Mouse (Mus musculus) neural tube, embryonic 14.5 days (tissue): ENCODE data around the gene Camk2g. TPM values are rescaled to one million over a fixed set of nuclear protein-coding genes. Genes with fewer than 3 reads are reported as not detected.

ENCODE experiments used
- ATAC-seq: fragments of 200-750 bp; cut with Nextera tagmentation; 2 replicates; pipeline ENCODE4 v1.8.0; 2017; ENCODE audit warnings: low read depth, mild to moderate bottlenecking, moderate TSS enrichment, moderate library complexity
- H3K27ac ChIP-seq: fragments of 300-500 bp; sonication (generic); 2 replicates; pipeline ENCODE4 v1.5.1; 2014; ENCODE audit warnings: low read depth, mild to moderate bottlenecking, control low read depth, low read length, moderate library complexity, mixed read lengths
- H3K27me3 ChIP-seq: fragments of 300-500 bp; sonication (generic); 2 replicates; pipeline ENCODE4 v1.6.1; 2014; ENCODE audit warnings: low read length; ENCODE audit not compliant: control insufficient read depth, insufficient read depth
- H3K36me3 ChIP-seq: fragments of 300-500 bp; sonication (generic); 2 replicates; pipeline ENCODE4 v1.6.1; 2014; ENCODE audit warnings: low read length, mixed read lengths; ENCODE audit not compliant: control insufficient read depth, insufficient read depth
- H3K4me1 ChIP-seq: fragments of 300-500 bp; sonication (generic); 2 replicates; pipeline ENCODE4 v1.6.1; 2014; ENCODE audit warnings: low read length; ENCODE audit not compliant: control insufficient read depth, insufficient read depth
- H3K4me2 ChIP-seq: fragments of 300-500 bp; sonication (generic); 2 replicates; pipeline ENCODE4 v1.6.1; 2014; ENCODE audit warnings: mild to moderate bottlenecking, low read depth, low read length, control low read depth
- H3K4me3 ChIP-seq: fragments of 300-500 bp; sonication (generic); 2 replicates; pipeline ENCODE4 v1.5.1; 2014; ENCODE audit warnings: low read depth, low read length, control low read depth, mixed read lengths
- H3K9ac ChIP-seq: fragments of 300-500 bp; sonication (generic); replicated peaks from 2 replicates; pipeline ENCODE4 v1.6.1; 2014; ENCODE audit warnings: low read depth, mild to moderate bottlenecking, control low read depth, low read length, mixed read lengths
- H3K9me3 ChIP-seq: fragments of 300-500 bp; sonication (generic); 2 replicates; pipeline ENCODE4 v1.6.1; 2016; ENCODE audit warnings: low read length; ENCODE audit not compliant: control insufficient read depth
- WGBS: fragments of 180-500 bp; shearing (Covaris S2); extraction: QIAGEN DNeasy Blood & Tissue Kit; methylation state at CpG from one replicate; pipeline ENCODE4 v1.1.7; 2014; 5-methylcytosine and 5-hydroxymethylcytosine counted together
- polyA plus RNA-seq: library from polyadenylated mRNA; unstranded; fragments of >200 nt; fragmentation: Nextera tagmentation; extraction: Ambion mirVana; gene quantifications from 2 replicates; pipeline ENCODE4 v1.2.1, GENCODE M21; 2014

Gene Camk2g
- polyA plus RNA-seq, 1 experiment from 2014 or later: 232 TPM

DNA sequence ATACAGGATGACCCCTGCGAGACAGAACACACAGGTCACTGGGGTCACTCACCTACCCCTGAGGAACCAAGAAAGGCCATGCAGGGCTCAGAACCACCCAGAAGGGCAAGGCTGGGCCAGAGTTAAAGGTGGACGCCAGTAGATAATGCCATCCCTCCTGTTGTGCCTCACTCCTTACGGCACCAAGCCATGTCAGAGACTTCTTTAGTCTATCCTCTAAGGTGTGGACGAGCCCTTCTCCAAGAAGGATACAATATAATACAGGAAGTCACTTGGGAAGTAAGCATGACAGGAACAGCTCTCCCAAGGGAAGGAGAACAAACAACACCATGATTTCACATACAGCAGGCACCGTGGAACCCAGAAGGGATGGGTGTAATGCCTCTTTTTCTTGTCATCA, 28.9 kb downstream of the Camk2g start:
- Histone ChIP-seq H3K4me3 (no peak overlapping the region), H3K4me1 (no peaks in the 10 kb centered on the region), H3K9ac (no peak overlapping the region), H3K4me2 (no peak overlapping the region), H3K27ac (no peak overlapping the region), H3K27me3 (no peaks in the 10 kb centered on the region), H3K36me3 (peaks cover 52% of the 10 kb centered on the region), H3K9me3 (no peaks in the 10 kb centered on the region)
- ATAC-seq: no peak
- WGBS: 91% methylated on average over 5 of the region's 5 CpGs

DNA sequence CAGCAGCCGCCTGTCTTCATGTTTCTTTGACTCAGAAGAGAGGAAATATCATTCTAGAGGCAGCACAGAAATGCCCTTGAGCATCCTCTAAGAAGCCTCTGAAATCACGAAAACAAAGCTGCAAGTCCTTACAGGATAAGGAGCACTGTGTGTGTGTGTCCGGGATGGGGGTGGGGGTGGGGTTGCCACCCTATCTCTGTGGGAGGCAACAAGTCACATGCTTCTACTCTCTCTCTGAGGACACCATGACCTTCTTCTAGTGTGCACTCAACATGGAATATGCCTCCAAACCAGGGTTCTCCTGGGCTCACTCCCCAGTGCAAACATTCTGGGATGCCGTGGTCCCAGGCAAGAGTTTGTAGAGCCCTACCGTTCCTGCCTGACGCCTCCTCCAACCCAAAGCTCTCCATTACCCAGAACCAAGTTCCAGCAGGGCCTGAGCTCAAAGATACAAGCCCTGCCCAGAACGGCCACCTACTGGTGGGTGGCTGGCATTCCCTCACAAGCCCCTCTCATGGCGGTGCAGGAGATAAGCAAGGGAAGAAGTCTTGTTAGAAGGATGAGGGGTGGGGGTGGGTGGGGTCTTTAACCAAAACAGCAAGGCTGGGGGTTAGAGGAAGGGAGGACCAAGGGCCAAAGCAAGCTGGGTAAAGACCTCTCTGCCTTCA, 35.0 kb downstream of the Camk2g start:
- Histone ChIP-seq H3K4me2 (no peak overlapping the region), H3K27ac (no peak overlapping the region), H3K27me3 (no peaks in the 10 kb centered on the region), H3K4me3 (no peak overlapping the region), H3K9me3 (no peaks in the 10 kb centered on the region), H3K4me1 (no peaks in the 10 kb centered on the region), H3K36me3 (peaks cover 61% of the 10 kb centered on the region), H3K9ac (no peak overlapping the region)
- no peak for ATAC-seq
- WGBS: 86% methylated on average over 8 of the region's 8 CpGs

DNA sequence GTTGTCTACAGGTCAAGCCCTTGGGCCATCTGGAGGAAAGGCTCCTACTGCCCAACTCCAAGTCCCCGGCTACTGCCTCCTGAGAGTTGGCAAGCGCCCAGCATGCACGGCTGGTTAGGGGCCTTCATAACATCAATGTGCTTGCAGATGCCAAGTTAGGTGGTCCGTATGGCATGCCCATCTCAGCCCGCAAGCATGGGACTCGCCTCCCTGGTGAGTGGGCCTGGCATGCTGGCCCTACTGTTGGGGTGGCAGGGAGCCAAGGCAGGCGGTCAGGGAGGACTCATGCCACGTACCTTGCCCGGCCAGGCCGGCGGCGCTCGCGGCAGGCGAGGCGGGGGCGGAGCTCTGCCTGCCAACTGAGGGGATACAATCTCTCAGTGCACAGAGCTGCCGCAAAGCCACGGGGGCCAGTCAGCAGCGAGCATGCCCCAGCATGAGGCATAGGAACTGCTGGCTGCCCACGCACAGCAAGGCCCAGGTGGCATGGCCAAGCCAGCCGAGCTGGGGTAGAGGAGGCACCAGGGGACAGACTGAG, 36.4 kb downstream of the Camk2g start:
- Histone ChIP-seq H3K36me3 (peaks cover 47% of the 10 kb centered on the region), H3K9ac (no peak overlapping the region), H3K9me3 (no peaks in the 10 kb centered on the region), H3K4me3 (no peak overlapping the region), H3K27me3 (no peaks in the 10 kb centered on the region), H3K4me2 (no peak overlapping the region), H3K27ac (no peak overlapping the region), H3K4me1 (no peaks in the 10 kb centered on the region)
- 92% methylated on average over 22 of the region's 22 CpGs for WGBS
- no peak for ATAC-seq

DNA sequence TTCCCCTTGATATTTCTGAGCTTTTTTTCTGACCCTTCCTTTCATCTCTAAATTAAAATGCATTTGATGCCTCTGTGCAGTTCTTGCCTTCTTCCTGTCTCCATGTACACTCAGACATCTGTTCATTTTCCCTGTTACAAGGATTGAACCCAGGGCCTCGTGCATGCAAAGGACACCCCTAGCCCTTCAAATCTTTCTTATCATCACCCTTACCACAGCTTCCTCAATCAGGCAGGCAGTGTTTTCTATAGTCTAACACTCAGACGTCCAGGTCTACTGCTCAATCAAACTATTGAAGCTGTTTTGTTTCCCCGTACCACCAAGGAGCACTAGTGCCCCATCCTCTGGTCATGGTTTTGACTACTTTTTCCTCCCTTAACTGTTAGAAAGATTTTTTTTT, 40.1 kb downstream of the Camk2g start:
- no peak for ATAC-seq
- no peak overlapping the region for H3K4me2 ChIP-seq
- H3K36me3 ChIP-seq: peaks cover 26% of the 10 kb centered on the region
- H3K27me3 ChIP-seq: no peaks in the 10 kb centered on the region
- no peaks in the 10 kb centered on the region for H3K4me1 ChIP-seq
- no peak overlapping the region for H3K9ac ChIP-seq
- no peak overlapping the region for H3K27ac ChIP-seq
- WGBS: 83% methylated on average over 3 of the region's 3 CpGs
- no peaks in the 10 kb centered on the region for H3K9me3 ChIP-seq
- H3K4me3 ChIP-seq: no peak overlapping the region

DNA sequence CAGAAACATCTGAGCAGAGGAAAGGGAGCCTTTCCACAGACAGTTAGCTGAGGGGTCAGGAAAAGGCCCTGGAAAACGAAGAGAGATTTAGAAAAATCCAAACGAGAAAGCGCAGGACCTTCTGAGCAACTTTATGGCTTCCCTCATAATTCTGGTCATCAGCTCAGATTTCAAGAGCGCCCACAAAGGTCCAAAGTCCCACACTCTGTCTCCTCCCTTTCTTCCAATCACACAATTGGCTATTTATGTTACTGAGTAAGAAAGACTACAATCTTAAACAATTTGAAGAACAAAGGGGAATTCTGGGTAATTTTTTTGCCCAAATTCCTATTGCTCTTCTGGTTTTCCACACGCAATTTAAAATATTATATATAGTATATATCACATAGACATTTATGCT, 43.4 kb downstream of the Camk2g start:
- peaks cover 11% of the 10 kb centered on the region; the same call in 1 of the 2 replicates for H3K36me3 ChIP-seq
- H3K9me3 ChIP-seq: no peaks in the 10 kb centered on the region
- no peak for ATAC-seq
- no peak overlapping the region for H3K4me3 ChIP-seq
- H3K9ac ChIP-seq: no peak overlapping the region
- WGBS: 83% methylated on average over 5 of the region's 5 CpGs
- H3K27ac ChIP-seq: no peak overlapping the region
- no peaks in the 10 kb centered on the region for H3K27me3 ChIP-seq
- H3K4me2 ChIP-seq: no peak overlapping the region
- no peaks in the 10 kb centered on the region for H3K4me1 ChIP-seq

DNA sequence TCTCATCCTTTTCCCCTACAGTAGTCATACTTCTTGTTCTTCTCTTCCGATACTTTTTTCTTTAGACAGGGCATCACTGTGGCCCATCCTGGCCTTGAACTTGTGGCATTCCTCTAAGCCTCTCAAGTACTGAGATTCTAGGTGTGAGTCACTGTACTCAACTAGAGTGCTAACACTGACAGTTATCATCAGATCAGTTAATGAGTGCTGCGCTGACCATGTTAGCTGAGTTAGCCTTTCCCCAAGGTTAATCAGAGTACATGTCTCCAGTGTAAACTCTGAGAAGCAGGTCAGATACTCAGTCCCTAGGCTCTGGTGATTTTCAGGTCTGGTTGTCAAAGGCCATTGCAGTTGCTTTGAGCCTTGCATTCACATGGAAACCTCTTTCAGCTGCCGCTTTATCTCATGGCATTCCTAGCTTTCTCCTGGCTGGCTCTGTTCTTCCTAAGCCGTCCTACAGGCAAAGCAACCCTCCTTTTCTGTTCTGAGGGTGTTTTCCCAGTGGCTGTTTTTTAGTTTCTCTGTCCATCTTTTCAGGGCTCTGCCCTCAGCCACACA, 44.3 kb downstream of the Camk2g start:
- Histone ChIP-seq H3K4me3 (no peak overlapping the region), H3K4me1 (no peaks in the 10 kb centered on the region), H3K27ac (no peak overlapping the region), H3K27me3 (no peaks in the 10 kb centered on the region), H3K4me2 (no peak overlapping the region), H3K9ac (no peak overlapping the region), H3K36me3 (peaks cover 9% of the 10 kb centered on the region; the same call in 1 of the 2 replicates), H3K9me3 (no peaks in the 10 kb centered on the region)
- ATAC-seq: no peak
- 91% methylated on average over 4 of the region's 4 CpGs for WGBS

DNA sequence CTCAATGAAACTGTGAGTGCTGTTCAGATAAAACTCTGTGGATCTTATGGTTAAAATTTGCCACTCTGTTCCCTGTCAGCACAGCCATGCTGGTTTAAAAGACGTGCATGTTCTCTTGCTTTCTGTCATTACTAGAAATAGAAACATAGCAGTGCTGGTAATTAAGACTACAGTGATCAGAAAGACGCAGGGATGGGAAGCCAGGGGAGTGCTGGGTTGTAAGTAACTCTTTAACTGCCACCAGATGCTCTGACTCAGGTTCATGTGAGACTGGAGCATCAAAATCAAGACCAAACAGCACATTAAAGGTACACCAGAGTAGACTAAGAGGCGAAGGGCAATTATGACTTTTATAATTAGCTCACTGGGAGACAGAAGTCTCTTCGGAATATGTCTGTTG, 45.5 kb downstream of the Camk2g start:
- no peaks in the 10 kb centered on the region for H3K4me1 ChIP-seq
- peaks cover 19% of the 10 kb centered on the region for H3K36me3 ChIP-seq
- no peaks in the 10 kb centered on the region for H3K9me3 ChIP-seq
- no peaks in the 10 kb centered on the region for H3K27me3 ChIP-seq
- H3K4me3 ChIP-seq: no peak overlapping the region
- H3K4me2 ChIP-seq: no peak overlapping the region
- peak; percentile 51; the same call in 1 of the 2 replicates for ATAC-seq
- 60% methylated on average over 4 of the region's 4 CpGs for WGBS
- no peak overlapping the region for H3K27ac ChIP-seq
- H3K9ac ChIP-seq: no peak overlapping the region

DNA sequence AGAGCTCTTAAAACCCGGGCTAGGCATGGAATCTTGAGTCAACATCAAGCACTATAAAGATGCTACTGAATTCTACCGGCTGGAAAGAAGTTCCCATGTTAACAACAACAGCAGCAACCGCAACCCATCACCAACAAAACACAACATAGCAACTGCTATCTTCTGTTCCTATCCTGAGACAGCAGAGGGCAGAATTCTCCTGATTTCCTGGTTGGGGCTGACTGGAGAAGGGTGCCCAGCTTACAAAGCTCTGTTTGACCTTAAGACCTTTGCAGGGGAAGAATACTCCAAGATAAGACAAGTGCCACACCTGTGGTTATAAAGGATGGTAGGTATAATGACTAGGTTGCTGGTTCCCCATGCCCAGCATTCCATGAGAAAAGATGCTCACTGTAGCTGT, 47.0 kb downstream of the Camk2g start:
- no peak for ATAC-seq
- no peak overlapping the region for H3K27ac ChIP-seq
- no peaks in the 10 kb centered on the region for H3K4me1 ChIP-seq
- no peak overlapping the region for H3K4me2 ChIP-seq
- H3K9ac ChIP-seq: no peak overlapping the region
- no peaks in the 10 kb centered on the region for H3K27me3 ChIP-seq
- H3K9me3 ChIP-seq: no peaks in the 10 kb centered on the region
- 85% methylated on average over 3 of the region's 3 CpGs for WGBS
- no peak overlapping the region for H3K4me3 ChIP-seq
- H3K36me3 ChIP-seq: peaks cover 22% of the 10 kb centered on the region

DNA sequence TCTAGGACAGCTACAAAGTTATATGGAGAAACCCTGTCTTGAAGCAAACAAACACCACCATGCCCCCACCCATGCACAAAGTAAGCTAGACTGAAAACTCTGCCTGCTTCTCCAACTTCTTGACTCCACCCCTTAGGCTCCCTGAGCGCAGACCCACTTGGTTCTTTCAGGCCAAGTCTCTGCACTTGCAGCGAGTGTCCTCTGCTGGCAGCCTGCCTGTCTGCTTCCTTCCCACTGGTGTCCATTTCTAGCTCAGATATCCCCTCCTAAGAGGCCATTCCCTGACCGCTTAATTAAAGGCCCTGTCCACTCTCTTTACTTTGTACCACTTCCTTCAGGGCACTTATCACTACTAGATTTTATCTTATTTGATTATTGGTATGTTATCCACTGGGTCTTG, 50.3 kb downstream of the Camk2g start:
- Histone ChIP-seq H3K4me2 (no peak overlapping the region), H3K4me3 (no peak overlapping the region), H3K9me3 (no peaks in the 10 kb centered on the region), H3K27ac (no peak overlapping the region), H3K27me3 (no peaks in the 10 kb centered on the region), H3K9ac (no peak overlapping the region), H3K4me1 (no peaks in the 10 kb centered on the region), H3K36me3 (peaks cover 40% of the 10 kb centered on the region)
- ATAC-seq: no peak
- WGBS: 84% methylated on average over 3 of the region's 3 CpGs
